Mouse (Mus musculus) neural tube, embryonic 15.5 days (tissue): Measurements from ENCODE around the gene Hist1h2af. TPM values are rescaled to one million over a fixed set of nuclear protein-coding genes. Genes with fewer than 3 reads are reported as not detected.
A peak's percentile ranks its signal among the peaks of the same experiment; 100 is the strongest.
"Not testable (repeated sequence)": the region's sequence is repeated elsewhere in the genome, so short reads cannot be mapped to it uniquely, and the experiment has no call there.

Source experiments
- ATAC-seq: fragments of 200-750 bp; cut with Nextera tagmentation; 2 replicates; pipeline ENCODE4 v1.8.0; 2017; ENCODE audit warnings: mild to moderate bottlenecking, moderate TSS enrichment, moderate library complexity; ENCODE audit not compliant: low FRiP score
- H3K27ac ChIP-seq: fragments of 300-500 bp; sonication (generic); replicated peaks from 2 replicates; pipeline ENCODE4 v1.5.1; 2015; ENCODE audit warnings: mild to moderate bottlenecking, inconsistent platforms
- H3K27me3 ChIP-seq: fragments of 300-500 bp; sonication (generic); replicated peaks from 2 replicates; pipeline ENCODE4 v1.6.1; 2015; ENCODE audit warnings: inconsistent platforms
- H3K36me3 ChIP-seq: fragments of 300-500 bp; sonication (generic); 2 replicates; pipeline ENCODE4 v1.6.1; 2015; ENCODE audit warnings: inconsistent platforms
- H3K4me1 ChIP-seq: fragments of 300-500 bp; sonication (generic); 2 replicates; pipeline ENCODE4 v1.6.1; 2015; ENCODE audit warnings: inconsistent platforms
- H3K4me2 ChIP-seq: fragments of 300-500 bp; sonication (generic); 2 replicates; pipeline ENCODE4 v1.6.1; 2015; ENCODE audit warnings: inconsistent platforms, mild to moderate bottlenecking, moderate library complexity
- H3K4me3 ChIP-seq: fragments of 300-500 bp; sonication (generic); replicated peaks from 2 replicates; pipeline ENCODE4 v1.5.1; 2015; ENCODE audit warnings: mild to moderate bottlenecking, inconsistent platforms
- H3K9ac ChIP-seq: fragments of 300-500 bp; sonication (generic); replicated peaks from 2 replicates; pipeline ENCODE4 v1.6.1; 2015; ENCODE audit warnings: mild to moderate bottlenecking, inconsistent platforms
- H3K9me3 ChIP-seq: fragments of 300-500 bp; sonication (generic); replicated peaks from 2 replicates; pipeline ENCODE4 v1.6.1; 2016; ENCODE audit warnings: inconsistent platforms
- WGBS: fragments of 180-500 bp; shearing (Covaris S2); methylation state at CpG from one replicate; pipeline ENCODE4 v1.1.7; 2015; ENCODE audit warnings: mixed read lengths; 5-methylcytosine and 5-hydroxymethylcytosine counted together
- polyA plus RNA-seq: library from polyadenylated mRNA; unstranded; fragments of >200 nt; fragmentation: Nextera tagmentation; extraction: Ambion mirVana; gene quantifications from 2 replicates; pipeline ENCODE4 v1.2.1, GENCODE M21; 2015

The Hist1h2af gene
- polyA plus RNA-seq, 1 experiment from 2014 or later: 0.77 TPM

DNA sequence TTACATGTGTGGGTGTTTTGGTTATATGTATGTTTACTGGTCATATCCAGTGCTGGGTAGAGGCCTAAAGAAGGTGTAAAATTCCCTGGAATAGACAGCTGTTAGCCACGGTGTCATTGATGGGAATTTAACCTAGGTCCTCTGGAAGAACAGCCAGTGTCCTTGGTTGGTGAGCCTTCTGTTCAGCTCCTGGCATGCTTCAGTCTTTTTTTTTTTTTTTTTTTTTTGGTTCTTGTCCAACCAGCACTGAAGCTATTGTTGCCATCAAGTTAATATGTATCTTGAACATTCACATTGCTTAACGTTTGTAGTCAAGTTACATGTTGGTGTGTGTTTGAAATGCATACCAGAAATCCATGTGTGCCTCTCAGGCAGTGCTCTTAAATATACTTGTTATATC, 30.8 kb downstream of the Hist1h2af start:
- no peak overlapping the region for H3K4me2 ChIP-seq
- no peak for ATAC-seq
- no peaks in the 10 kb centered on the region for H3K27me3 ChIP-seq
- peaks cover 10% of the 10 kb centered on the region; the same call in 1 of the 2 replicates for H3K4me1 ChIP-seq
- H3K4me3 ChIP-seq: no peak overlapping the region
- H3K9ac ChIP-seq: no peak overlapping the region
- no peaks in the 10 kb centered on the region for H3K9me3 ChIP-seq
- WGBS: 95% methylated on average over 2 of the region's 2 CpGs
- H3K27ac ChIP-seq: peak overlapping the region; percentile 97
- H3K36me3 ChIP-seq: no peaks in the 10 kb centered on the region

DNA sequence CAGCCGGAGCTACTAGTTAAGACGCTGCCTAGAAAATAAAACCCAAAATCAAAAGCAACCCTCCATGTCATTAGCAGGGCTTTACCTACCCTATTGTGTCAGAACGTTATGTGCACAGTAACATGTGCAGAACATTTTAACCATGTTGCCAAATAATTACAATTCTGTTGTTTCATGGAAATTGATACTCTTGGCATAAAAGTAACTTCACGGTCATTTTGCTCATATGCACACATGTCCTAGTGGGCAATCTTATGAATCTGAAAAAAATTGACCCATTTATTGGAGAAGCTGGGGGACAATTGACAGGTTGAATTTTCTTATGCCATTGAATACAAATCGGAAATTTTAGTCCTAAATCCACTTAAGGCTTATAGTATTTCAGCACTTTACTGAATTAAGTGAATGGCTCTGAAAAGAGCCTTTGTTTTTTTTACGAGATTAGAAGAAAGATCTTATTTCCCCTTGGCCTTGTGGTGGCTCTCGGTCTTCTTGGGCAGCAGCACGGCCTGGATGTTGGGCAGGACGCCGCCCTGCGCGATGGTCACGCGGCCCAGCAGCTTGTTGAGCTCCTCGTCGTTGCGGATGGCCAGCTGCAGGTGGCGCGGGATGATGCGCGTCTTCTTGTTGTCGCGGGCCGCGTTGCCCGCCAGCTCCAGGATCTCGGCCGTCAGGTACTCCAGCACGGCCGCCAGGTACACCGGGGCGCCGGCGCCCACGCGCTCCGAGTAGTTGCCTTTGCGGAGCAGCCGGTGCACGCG, 36.7 kb downstream of the Hist1h2af start:
- WGBS: under 1% methylated on average over 19 of the region's 41 CpGs
- H3K4me3 ChIP-seq: peak overlapping the region; percentile 44
- H3K27ac ChIP-seq: peak overlapping the region; percentile 94
- peak overlapping the region; percentile 44 for H3K9ac ChIP-seq
- H3K27me3 ChIP-seq, H3K36me3 ChIP-seq, H3K9me3 ChIP-seq: not testable (repeated sequence)
- peaks cover 29% of the 10 kb centered on the region for H3K4me1 ChIP-seq
- H3K4me2 ChIP-seq: peak overlapping the region; percentile 71
- ATAC-seq: peak; percentile 12

DNA sequence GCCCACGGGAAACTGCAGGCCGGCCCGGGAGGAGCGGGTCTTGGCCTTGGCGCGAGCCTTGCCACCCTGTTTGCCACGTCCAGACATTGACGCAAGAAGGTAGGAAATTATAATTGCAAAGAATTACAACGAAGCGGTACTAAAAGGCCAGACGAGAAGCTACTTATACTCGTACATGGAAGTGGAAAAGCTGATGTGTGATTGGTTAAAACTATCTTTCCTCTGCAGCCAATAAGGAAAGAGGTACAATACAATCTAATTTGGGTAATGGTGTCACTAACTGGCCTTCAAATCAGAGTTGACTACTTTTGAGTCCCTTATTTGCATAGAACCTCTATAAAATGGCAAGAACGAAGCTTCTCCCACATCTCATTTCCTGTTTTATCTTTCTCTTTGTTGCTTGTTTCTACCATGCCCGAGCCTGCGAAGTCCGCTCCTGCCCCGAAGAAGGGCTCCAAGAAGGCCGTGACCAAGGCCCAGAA, 37.4 kb downstream of the Hist1h2af start, which contains the start of the genes Hist1h2ae and Hist1h2bg:
Gene Hist1h2ae, minus strand, starts transcription at position 199 of the 482 bp plus-strand sequence.
Gene Hist1h2bg, plus strand, starts transcription at position 375 of the 482 bp plus-strand sequence.
- Histone ChIP-seq H3K4me2 (peak within 1 kb of the TSS; percentile 71), H3K27ac (peak within 1 kb of the TSS; percentile 94), H3K9me3 (no peaks in the 10 kb centered on the region), H3K9ac (peak within 1 kb of the TSS; percentile 53), H3K4me3 (peak within 1 kb of the TSS; percentile 44), H3K4me1 (peaks cover 30% of the 10 kb centered on the region), H3K27me3 (no peaks in the 10 kb centered on the region), H3K36me3 (no peaks in the 10 kb centered on the region)
- peak; percentile 92 for ATAC-seq
- under 1% methylated on average over 18 of the region's 18 CpGs for WGBS

DNA sequence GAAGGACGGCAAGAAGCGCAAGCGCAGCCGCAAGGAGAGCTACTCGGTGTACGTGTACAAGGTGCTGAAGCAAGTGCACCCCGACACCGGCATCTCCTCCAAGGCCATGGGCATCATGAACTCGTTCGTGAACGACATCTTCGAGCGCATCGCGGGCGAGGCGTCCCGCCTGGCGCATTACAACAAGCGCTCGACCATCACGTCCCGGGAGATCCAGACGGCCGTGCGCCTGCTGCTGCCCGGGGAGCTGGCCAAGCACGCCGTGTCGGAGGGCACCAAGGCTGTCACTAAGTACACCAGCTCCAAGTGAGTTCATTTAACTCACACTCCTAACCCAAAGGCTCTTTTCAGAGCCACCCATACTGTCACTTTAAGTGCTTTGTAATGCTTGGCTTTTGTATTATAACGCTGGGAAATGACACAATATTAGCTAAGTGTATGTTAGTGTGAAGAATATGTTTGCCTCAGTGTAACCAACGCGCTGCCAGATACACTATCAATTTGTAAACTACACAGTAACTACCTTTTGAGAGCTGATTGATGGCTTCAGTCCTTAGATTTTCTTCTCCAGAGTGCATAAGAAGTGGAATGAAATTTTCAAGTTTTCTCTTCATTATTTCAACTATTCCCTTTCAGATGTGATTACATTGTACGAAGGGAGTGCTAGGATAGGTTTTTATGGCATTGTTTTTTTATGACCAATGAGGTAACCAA, 38.0 kb downstream of the Hist1h2af start:
- not testable (repeated sequence) for ATAC-seq, H3K36me3 ChIP-seq, H3K9me3 ChIP-seq, H3K27me3 ChIP-seq
- Histone ChIP-seq H3K4me3 (peak overlapping the region; percentile 44), H3K4me1 (peaks cover 36% of the 10 kb centered on the region), H3K9ac (peak overlapping the region; percentile 53), H3K27ac (peak overlapping the region; percentile 94), H3K4me2 (peak overlapping the region; percentile 71)
- 0% methylated on average over 15 of the region's 34 CpGs for WGBS

DNA sequence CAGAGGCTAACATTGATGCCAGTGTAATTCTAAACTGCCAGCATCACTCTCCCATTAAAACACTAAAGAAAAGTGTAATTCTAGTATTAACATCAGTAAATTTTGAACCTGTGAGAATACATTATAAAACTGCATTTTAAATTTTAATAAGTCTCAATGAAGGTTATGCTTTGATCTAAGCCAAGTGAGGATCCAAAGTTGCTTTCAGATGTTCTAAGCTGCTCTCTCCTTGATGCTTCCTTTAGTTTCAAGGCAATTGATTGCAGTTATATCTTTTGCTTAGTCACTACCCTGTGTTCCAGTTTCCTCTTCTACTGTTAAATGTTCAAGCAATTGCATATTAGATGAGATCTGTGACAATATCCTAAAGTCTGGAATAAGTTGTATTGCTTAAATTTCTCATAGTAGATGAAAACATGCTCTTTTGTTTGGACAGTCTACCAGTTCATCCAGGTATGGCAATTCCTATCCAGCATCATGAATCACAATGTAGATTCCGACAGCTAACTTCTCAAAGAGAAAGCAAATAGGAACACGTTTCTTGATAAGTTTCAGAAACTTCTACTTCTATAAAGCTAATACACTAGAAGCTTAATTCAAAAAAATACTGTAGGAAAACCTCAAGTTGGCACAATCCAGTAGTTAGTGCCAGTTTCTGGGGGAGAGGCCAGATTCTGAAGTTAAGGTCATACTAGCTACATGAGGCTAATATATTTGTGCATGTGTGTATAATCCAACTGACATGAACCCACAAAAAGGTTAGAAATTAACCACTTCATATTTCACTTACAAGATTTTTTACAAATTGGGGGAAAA, 38.7 kb downstream of the Hist1h2af start:
- peak overlapping the region; percentile 44 for H3K4me3 ChIP-seq
- H3K27me3 ChIP-seq: no peaks in the 10 kb centered on the region
- H3K4me1 ChIP-seq: peaks cover 40% of the 10 kb centered on the region
- H3K9ac ChIP-seq: peak overlapping the region; percentile 53
- no peaks in the 10 kb centered on the region for H3K36me3 ChIP-seq
- ATAC-seq: no peak
- WGBS: 47% methylated on average over 2 of the region's 2 CpGs
- H3K27ac ChIP-seq: peak overlapping the region; percentile 94
- H3K9me3 ChIP-seq: no peaks in the 10 kb centered on the region
- peak overlapping the region; percentile 71 for H3K4me2 ChIP-seq

DNA sequence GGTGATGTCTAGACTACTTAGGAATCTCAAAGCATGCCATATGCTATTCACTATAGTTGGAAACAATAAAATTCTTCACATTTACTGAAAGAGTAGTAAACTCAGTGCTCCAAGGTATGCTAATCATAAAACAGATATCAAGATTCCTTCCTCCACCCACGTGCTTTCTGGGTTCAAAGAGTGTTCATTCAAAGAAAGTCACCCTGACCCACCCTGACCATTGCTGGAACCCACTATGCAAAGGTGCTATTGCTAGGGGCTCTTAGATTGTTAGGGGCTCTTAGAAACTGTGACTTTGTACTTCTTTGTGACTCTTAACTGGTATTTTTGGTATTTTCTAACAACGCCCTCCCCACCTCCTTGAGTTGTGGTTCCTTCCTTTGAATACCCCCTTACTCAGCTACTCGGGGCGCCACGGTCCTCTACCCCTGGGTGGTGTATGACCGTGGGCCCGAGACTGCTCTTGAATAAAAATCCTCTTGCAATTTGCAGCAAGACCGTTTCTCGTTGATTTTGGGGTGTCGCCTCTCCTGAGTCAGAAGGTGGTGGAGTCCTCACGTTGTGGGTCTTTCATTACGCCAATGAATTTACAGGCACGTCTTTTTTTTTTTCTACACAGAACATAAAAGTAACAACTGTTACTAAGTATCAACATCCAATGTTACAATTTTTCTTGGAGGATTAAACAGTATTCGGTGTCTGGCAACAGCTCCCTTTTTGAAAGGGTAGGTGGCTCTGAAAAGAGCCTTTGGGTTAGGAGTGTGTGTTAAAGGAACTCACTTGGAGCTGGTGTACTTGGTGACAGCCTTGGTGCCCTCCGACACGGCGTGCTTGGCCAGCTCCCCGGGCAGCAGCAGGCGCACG, 39.6 kb downstream of the Hist1h2af start:
- not testable (repeated sequence) for ATAC-seq
- 12% methylated on average over 20 of the region's 20 CpGs for WGBS

DNA sequence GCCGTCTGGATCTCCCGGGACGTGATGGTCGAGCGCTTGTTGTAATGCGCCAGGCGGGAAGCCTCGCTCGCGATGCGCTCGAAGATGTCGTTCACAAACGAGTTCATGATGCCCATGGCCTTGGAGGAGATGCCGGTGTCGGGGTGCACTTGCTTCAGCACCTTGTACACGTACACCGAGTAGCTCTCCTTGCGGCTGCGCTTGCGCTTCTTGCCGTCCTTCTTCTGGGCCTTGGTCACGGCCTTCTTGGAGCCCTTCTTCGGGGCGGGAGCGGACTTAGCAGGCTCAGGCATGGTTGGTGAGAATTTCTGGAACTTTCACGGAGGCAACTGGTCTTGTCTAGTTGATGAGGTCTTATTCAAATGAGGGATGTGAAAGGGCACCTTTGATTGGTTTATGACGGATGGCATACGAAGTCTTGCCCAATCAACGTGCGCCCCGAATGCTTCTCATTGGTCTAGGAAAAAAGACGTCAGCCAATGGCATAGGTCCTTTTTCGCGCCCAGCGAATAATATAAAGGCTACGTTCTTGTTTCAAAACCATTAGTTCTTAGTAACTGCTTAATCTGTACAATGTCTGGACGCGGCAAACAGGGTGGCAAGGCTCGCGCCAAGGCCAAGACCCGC, 40.3 kb downstream of the Hist1h2af start, which contains the start of the genes Hist1h2bf and Hist1h2ad:
Gene Hist1h2bf, minus strand, starts transcription at position 299 of the 627 bp plus-strand sequence.
Gene Hist1h2ad, plus strand, starts transcription at position 484 of the 627 bp plus-strand sequence.
- H3K4me1 ChIP-seq: peaks cover 40% of the 10 kb centered on the region
- peak within 1 kb of the TSS; percentile 71 for H3K4me2 ChIP-seq
- H3K9me3 ChIP-seq, H3K27me3 ChIP-seq, H3K36me3 ChIP-seq: not testable (repeated sequence)
- ATAC-seq: peak; percentile 92
- 0% methylated on average over 42 of the region's 42 CpGs for WGBS
- H3K4me3 ChIP-seq: peak within 1 kb of the TSS; percentile 35
- H3K9ac ChIP-seq: 0 out of 2 replicates have a peak within 1 kb of the TSS, but pooled peaks have one; percentile 28
- peak within 1 kb of the TSS; percentile 86 for H3K27ac ChIP-seq

More for the DNA sequence above, 39.6 kb downstream of the Hist1h2af start:
- H3K27me3 ChIP-seq, H3K9ac ChIP-seq, H3K9me3 ChIP-seq, H3K36me3 ChIP-seq: not testable (repeated sequence)
- Histone ChIP-seq H3K4me1 (peaks cover 40% of the 10 kb centered on the region), H3K4me3 (peak overlapping the region; percentile 35), H3K27ac (peak overlapping the region; percentile 86), H3K4me2 (peak overlapping the region; percentile 71)

DNA sequence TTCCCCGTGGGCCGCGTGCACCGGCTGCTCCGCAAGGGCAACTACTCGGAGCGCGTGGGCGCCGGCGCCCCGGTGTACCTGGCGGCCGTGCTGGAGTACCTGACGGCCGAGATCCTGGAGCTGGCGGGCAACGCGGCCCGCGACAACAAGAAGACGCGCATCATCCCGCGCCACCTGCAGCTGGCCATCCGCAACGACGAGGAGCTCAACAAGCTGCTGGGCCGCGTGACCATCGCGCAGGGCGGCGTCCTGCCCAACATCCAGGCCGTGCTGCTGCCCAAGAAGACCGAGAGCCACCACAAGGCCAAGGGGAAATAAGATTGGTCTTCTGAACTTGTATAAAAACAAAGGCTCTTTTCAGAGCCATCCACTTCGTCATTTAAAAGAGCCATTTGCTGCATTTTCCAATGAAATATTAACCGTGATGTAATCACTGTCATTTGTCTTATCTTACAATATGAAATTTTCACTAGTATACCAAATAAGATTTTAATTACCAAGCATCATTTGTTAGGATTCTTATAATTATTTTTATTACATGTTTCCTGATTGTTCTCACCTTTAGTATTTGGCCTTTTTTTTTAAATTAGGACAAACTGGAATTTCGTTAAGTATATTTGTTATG, 41.0 kb downstream of the Hist1h2af start:
- WGBS: 0% methylated on average over 7 of the region's 39 CpGs
- Histone ChIP-seq H3K27ac (peak overlapping the region; percentile 86), H3K4me1 (peaks cover 37% of the 10 kb centered on the region), H3K9ac (0 out of 2 replicates have a peak overlapping the region, but pooled peaks have one; percentile 28), H3K4me3 (peak overlapping the region; percentile 35), H3K4me2 (peak overlapping the region; percentile 71)
- H3K9me3 ChIP-seq, H3K27me3 ChIP-seq, H3K36me3 ChIP-seq: not testable (repeated sequence)
- ATAC-seq: peak; percentile 4; the same call in 1 of the 2 replicates

DNA sequence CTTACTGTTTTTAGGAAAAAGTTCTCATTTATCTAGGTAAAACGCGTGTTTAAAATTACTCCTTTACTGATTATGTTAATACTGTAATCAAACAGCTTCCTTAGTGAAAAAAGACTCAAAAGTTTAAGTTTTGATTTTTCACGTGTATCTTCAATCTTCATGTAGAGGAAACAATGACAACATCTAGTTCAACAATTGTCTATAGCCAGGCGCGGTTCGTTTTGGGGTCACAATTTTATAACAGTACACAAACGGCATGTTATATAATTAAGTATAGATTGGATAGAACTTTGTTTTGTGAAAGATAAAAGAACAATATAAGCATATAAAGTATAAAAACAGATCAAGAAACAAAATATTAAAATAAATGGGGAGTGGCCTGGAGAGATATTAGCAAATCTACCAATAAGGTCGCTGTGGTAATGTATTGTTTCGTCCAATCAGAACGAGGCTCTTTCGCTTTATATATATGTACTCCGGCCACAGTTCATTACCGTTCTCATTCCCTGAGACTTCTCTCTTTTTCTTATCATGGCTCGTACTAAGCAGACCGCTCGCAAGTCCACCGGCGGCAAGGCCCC, 41.7 kb downstream of the Hist1h2af start, which contains the start of gene Hist1h3d:
Gene Hist1h3d, plus strand, starts transcription at position 493 of the 581 bp plus-strand sequence.
- Histone ChIP-seq H3K36me3 (no peaks in the 10 kb centered on the region), H3K9ac (peak within 1 kb of the TSS; percentile 56), H3K4me3 (peak within 1 kb of the TSS; percentile 41), H3K27ac (peak within 1 kb of the TSS; percentile 81), H3K4me2 (peak within 1 kb of the TSS; percentile 71), H3K27me3 (no peaks in the 10 kb centered on the region), H3K9me3 (no peaks in the 10 kb centered on the region), H3K4me1 (peaks cover 32% of the 10 kb centered on the region)
- WGBS: under 1% methylated on average over 18 of the region's 18 CpGs
- ATAC-seq: peak; percentile 46
